Mouse (Mus musculus): ENCODE data around the gene Galc. TPM values are rescaled to one million over a fixed set of nuclear protein-coding genes. Genes with fewer than 3 reads are reported as not detected.

Galc gene
- 9.0 TPM for polyA plus RNA-seq (2012; fragmentation: generic; extraction: Trizol)
- long read RNA-seq, experiment 1, partial matches to known transcripts, result 0 of 1 reads
- long read RNA-seq, experiment 1, other reads (novel, unspliced or antisense), result 0 of 1 reads
- long read RNA-seq, experiment 2, transcript Galc-205 (12 exons, 1,646 nt), result major isoform, 5 of 13 reads
- long read RNA-seq, experiment 2, partial matches to known transcripts, result 3 of 13 reads
- long read RNA-seq, experiment 2, other reads (novel, unspliced or antisense), result 2 of 13 reads

GRCm38 (mm10) chr12:98258845-98259517 lies at the start of gene Galc:
Galc (minus strand) TSS chr12:98259459.
- no peaks in the 10 kb centered on the region for H3K79me2 ChIP-seq (ENCODE audit: control insufficient read depth, insufficient read depth)
- TF ChIP-seq MAX (IDR thresholded peaks at IDR 0.05), result no peak
- TF ChIP-seq CEBPB (IDR thresholded peaks at IDR 0.05; ENCODE audit: low read depth), result no peak
- TF ChIP-seq FOSL1 (IDR thresholded peaks at IDR 0.05; ENCODE audit: insufficient read depth, low read length, poor library complexity, severe bottlenecking), result no peak
- no peak for TF ChIP-seq USF1 (IDR thresholded peaks at IDR 0.05; ENCODE audit: low read depth)
- TF ChIP-seq MYOD1 (IDR thresholded peaks at IDR 0.05; ENCODE audit: control insufficient read depth, insufficient read length, low read depth), result no peak
- no peak for TF ChIP-seq CTCF (IDR thresholded peaks at IDR 0.05; ENCODE audit: control insufficient read depth, insufficient read depth, insufficient read length)
- TF ChIP-seq MYOG (IDR thresholded peaks at IDR 0.05; ENCODE audit: control insufficient read depth, extremely low read depth, insufficient read length), result no peak
- peak within 1 kb of the TSS; percentile 57 for H3K4me3 ChIP-seq (ENCODE audit: insufficient read depth, poor library complexity, severe bottlenecking)
- H3K36me3 ChIP-seq (ENCODE audit: control insufficient read depth, insufficient read depth), result no peaks in the 10 kb centered on the region
- peak within 1 kb of the TSS; percentile 97 for H3ac ChIP-seq (ENCODE audit: control insufficient read depth, insufficient read length, low read depth)
- H3K27me3 ChIP-seq (ENCODE audit: control insufficient read depth, insufficient read depth, insufficient read length), result no peaks in the 10 kb centered on the region
- H3K79me3 ChIP-seq (ENCODE audit: low read depth), result peaks cover 2% of the 10 kb centered on the region

DNA sequence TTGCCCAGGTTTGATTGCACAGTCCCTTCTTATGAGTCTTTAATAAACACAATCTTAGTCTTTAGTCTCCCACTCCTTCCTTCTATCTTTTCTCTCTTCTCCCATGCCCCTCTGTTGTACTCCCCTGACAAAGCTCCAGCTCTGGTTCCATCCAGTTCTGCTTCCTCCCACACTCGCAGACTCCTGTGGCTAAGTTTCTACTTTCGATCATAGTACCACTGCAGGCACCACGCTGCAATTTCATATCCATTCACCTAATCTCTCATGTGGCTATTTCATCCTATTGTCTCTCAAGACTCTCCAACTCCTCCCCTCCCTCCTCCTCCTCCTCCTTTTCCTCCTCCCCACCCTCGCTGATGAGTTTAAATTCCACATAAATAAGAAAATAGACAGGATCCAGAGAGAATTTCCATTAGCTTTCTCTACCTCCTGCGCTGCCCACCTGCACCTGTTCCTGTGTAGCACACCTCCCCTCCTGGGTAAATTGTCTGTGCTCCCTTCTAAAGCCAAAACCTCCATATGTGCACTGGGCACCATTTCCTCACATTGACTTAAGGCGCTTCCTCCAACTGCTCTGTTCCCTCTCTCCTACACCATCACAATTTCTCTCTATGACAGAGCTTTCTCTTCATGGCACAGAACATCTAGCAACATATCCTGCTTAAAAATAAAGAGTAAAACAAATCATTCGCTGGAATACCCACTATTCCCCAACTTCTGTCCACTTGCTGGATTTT lies 48.1 kb upstream of the Galc start:
- Histone ChIP-seq H3K79me2 (ENCODE audit: control insufficient read depth, insufficient read depth) (no peaks in the 10 kb centered on the region), H3K79me3 (ENCODE audit: low read depth) (no peaks in the 10 kb centered on the region), H3K4me3 (ENCODE audit: insufficient read depth, poor library complexity, severe bottlenecking) (no peak overlapping the region), H3K36me3 (ENCODE audit: control insufficient read depth, insufficient read depth) (no peaks in the 10 kb centered on the region), H3ac (ENCODE audit: control insufficient read depth, insufficient read length, low read depth) (no peak overlapping the region), H3K27me3 (ENCODE audit: control insufficient read depth, insufficient read depth, insufficient read length) (no peaks in the 10 kb centered on the region)
- TF ChIP-seq MYOD1 (IDR thresholded peaks at IDR 0.05; ENCODE audit: control insufficient read depth, insufficient read length, low read depth), result no peak
- TF ChIP-seq CEBPB (IDR thresholded peaks at IDR 0.05; ENCODE audit: low read depth), result no peak

DNA sequence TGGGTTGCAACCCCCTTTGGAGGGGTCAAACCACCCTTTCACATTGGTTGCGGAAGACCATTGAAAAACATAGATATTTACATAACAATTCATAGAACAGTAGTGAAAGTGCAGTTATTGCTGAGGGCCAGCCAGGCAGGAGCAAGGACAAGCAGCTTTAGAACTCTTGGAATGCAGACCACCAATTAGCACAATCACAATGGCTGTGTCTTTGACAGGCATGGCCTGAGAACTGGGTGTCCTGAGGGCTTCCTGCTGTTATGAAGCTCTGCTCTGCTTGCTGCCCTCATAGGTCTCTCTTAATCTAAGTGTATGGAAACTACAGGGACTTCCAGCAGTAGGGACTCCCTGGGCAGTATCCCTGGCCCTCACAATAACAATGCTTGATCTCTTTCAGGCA lies 43.8 kb upstream of the Galc start:
- no peaks in the 10 kb centered on the region for H3K27me3 ChIP-seq (ENCODE audit: control insufficient read depth, insufficient read depth, insufficient read length)
- no peak overlapping the region for H3K4me3 ChIP-seq (ENCODE audit: insufficient read depth, poor library complexity, severe bottlenecking)

GRCm38 (mm10) chr12:98301980-98302379 lies 42.7 kb upstream of the Galc start:
- H3K79me2 ChIP-seq (ENCODE audit: control insufficient read depth, insufficient read depth), result no peaks in the 10 kb centered on the region
- no peak for TF ChIP-seq CTCF (IDR thresholded peaks at IDR 0.05; ENCODE audit: control insufficient read depth, insufficient read depth, insufficient read length)
- no peak for TF ChIP-seq CEBPB (IDR thresholded peaks at IDR 0.05; ENCODE audit: low read depth)
- no peak for TF ChIP-seq MYOD1 (IDR thresholded peaks at IDR 0.05; ENCODE audit: control insufficient read depth, insufficient read length, low read depth)
- no peak for TF ChIP-seq MAX (IDR thresholded peaks at IDR 0.05)
- no peak for TF ChIP-seq USF1 (IDR thresholded peaks at IDR 0.05; ENCODE audit: low read depth)
- TF ChIP-seq FOSL1 (IDR thresholded peaks at IDR 0.05; ENCODE audit: insufficient read depth, low read length, poor library complexity, severe bottlenecking), result no peak
- no peak for TF ChIP-seq MYOG (IDR thresholded peaks at IDR 0.05; ENCODE audit: control insufficient read depth, extremely low read depth, insufficient read length)
- no peak overlapping the region for H3K4me3 ChIP-seq (ENCODE audit: insufficient read depth, poor library complexity, severe bottlenecking)
- no peak overlapping the region for H3ac ChIP-seq (ENCODE audit: control insufficient read depth, insufficient read length, low read depth)
- no peaks in the 10 kb centered on the region for H3K79me3 ChIP-seq (ENCODE audit: low read depth)
- no peaks in the 10 kb centered on the region for H3K36me3 ChIP-seq (ENCODE audit: control insufficient read depth, insufficient read depth)
- no peaks in the 10 kb centered on the region for H3K27me3 ChIP-seq (ENCODE audit: control insufficient read depth, insufficient read depth, insufficient read length)

More for the DNA sequence above, 43.8 kb upstream of the Galc start:
- no peaks in the 10 kb centered on the region for H3K79me2 ChIP-seq (ENCODE audit: control insufficient read depth, insufficient read depth)
- no peak for TF ChIP-seq CEBPB (IDR thresholded peaks at IDR 0.05; ENCODE audit: low read depth)
- TF ChIP-seq FOSL1 (IDR thresholded peaks at IDR 0.05; ENCODE audit: insufficient read depth, low read length, poor library complexity, severe bottlenecking), result no peak
- TF ChIP-seq MYOG (IDR thresholded peaks at IDR 0.05; ENCODE audit: control insufficient read depth, extremely low read depth, insufficient read length), result no peak
- TF ChIP-seq CTCF (IDR thresholded peaks at IDR 0.05; ENCODE audit: control insufficient read depth, insufficient read depth, insufficient read length), result no peak
- TF ChIP-seq MYOD1 (IDR thresholded peaks at IDR 0.05; ENCODE audit: control insufficient read depth, insufficient read length, low read depth), result no peak
- no peak for TF ChIP-seq USF1 (IDR thresholded peaks at IDR 0.05; ENCODE audit: low read depth)
- TF ChIP-seq MAX (IDR thresholded peaks at IDR 0.05), result no peak
- H3K36me3 ChIP-seq (ENCODE audit: control insufficient read depth, insufficient read depth), result no peaks in the 10 kb centered on the region
- no peaks in the 10 kb centered on the region for H3K79me3 ChIP-seq (ENCODE audit: low read depth)
- no peak overlapping the region for H3ac ChIP-seq (ENCODE audit: control insufficient read depth, insufficient read length, low read depth)

GRCm38 (mm10) chr12:98294241-98294640 lies 35.0 kb upstream of the Galc start:
- Histone ChIP-seq H3ac (ENCODE audit: control insufficient read depth, insufficient read length, low read depth) (no peak overlapping the region), H3K27me3 (ENCODE audit: control insufficient read depth, insufficient read depth, insufficient read length) (no peaks in the 10 kb centered on the region), H3K4me3 (ENCODE audit: insufficient read depth, poor library complexity, severe bottlenecking) (no peak overlapping the region), H3K79me2 (ENCODE audit: control insufficient read depth, insufficient read depth) (no peaks in the 10 kb centered on the region), H3K36me3 (ENCODE audit: control insufficient read depth, insufficient read depth) (no peaks in the 10 kb centered on the region), H3K79me3 (ENCODE audit: low read depth) (no peaks in the 10 kb centered on the region)
- TF ChIP-seq MAX (IDR thresholded peaks at IDR 0.05) (no peak), FOSL1 (IDR thresholded peaks at IDR 0.05; ENCODE audit: insufficient read depth, low read length, poor library complexity, severe bottlenecking) (no peak), CTCF (IDR thresholded peaks at IDR 0.05; ENCODE audit: control insufficient read depth, insufficient read depth, insufficient read length) (no peak), CEBPB (IDR thresholded peaks at IDR 0.05; ENCODE audit: low read depth) (no peak), MYOD1 (IDR thresholded peaks at IDR 0.05; ENCODE audit: control insufficient read depth, insufficient read length, low read depth) (no peak), MYOG (IDR thresholded peaks at IDR 0.05; ENCODE audit: control insufficient read depth, extremely low read depth, insufficient read length) (no peak), USF1 (IDR thresholded peaks at IDR 0.05; ENCODE audit: low read depth) (no peak)
